Mouse (Mus musculus): ENCODE measurements around the gene Rnf181. TPM values are rescaled to one million over a fixed set of nuclear protein-coding genes. Genes with fewer than 3 reads are reported as not detected.

Gene Rnf181
- total RNA-seq, 2 experiments from 2014 or later, result 70.4 to 73.7 TPM

DNA sequence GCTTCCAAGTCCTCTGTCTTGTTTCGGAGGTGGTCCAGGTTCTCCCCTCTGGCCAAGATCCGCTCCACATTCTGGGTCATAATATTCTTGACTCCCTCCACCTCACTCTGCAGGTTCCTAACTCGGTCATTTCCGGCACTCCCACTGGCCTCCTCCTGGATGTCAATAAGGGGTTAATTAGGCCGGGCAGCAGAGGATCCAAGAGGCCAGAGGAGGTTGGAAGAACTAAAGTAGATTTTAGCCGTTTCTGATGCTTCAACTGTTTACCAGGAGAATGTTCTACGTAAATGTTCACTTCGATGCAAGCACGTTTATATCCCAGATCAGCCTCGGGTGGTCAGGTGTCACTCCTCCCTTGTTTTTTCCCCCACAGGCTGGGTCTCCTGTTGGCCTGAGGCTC is 21.5 kb upstream of the Rnf181 start:
- intact Hi-C loops (cut with DNase I), result no loop called here
- no peak for DNase-seq (ENCODE audit: low spot score in 2 of 2)

DNA sequence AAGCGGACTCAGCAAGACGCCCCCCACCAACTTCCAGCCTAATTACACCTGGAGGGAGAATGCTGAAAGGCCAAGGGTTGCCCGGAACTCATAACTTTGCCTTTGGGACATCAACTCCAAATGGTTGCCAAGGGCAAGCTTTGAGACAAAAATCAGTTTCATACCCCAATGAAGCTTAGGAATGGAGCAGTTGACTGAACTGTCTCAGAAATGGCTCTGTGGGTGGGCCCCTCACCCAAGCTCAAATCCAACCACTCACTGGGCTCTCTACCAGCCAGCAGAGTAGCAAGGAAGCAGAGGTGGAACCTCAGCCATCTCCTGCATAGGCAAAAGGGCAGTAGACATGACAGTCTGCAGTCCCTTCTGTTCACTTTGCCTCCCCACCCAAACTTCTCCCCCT is 21.1 kb upstream of the Rnf181 start:
- intact Hi-C loops (cut with DNase I), result no loop called here
- no peak for DNase-seq (ENCODE audit: low spot score in 2 of 2)

DNA sequence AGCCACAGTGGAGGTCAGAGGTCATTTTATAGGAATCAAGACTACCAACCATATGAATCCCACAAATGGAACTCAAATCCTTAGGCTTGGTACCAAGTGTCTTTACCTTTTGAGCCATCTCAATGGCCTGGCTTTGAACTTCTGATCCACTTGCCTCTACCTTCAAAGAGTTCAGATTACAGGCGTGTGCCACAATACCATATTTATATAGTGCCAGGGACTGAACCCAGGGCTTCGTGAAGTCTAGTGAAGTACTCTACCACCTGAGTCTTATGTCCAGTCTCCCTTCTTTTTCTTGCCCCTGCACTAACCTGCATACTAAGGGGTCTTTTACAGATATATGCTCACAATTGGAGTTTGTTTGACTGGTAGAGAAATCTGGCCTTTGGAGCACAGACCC is 19.8 kb upstream of the Rnf181 start:
- DNase-seq (ENCODE audit: low spot score in 2 of 2), result no peak
- intact Hi-C loops (cut with DNase I), result no loop called here

DNA sequence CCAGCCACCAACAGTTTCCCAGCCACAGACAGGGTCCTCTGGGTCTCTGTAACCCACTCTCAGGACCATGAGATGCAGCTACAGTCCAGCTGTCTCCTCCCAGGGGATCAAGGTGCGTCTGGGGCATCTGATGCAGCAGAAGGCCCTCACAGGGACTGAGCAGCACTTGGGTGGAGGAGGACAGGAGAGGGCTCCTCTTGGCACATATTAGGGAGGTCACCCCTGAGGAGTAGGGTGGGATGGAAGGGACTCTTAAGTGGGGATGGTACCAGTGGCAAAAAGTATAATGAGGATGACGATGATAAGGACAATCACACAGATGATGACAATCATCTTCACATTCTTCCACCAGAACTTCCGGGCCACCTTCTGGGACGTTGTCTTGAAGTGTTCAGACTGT is 18.5 kb upstream of the Rnf181 start:
- no peak for DNase-seq (ENCODE audit: low spot score in 2 of 2)
- intact Hi-C loops (cut with DNase I), result no loop called here

DNA sequence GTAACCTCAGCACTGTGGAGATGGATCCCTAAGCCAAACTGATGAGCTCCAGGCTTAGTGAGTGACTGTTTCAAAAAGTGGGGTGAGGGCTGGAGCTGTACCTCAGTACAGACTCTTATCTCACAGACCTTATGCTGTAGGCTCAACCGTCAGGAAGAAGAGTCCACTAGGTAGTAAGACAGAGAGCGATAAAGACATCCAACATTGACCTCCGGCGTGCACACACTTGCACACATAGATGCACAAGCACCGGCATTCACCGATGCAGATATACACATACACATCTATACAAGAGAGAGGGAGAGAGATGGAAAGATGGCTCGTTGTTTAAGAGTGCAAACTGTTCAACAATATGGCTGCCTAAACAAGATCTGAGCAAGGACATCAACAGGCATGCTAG is 17.2 kb upstream of the Rnf181 start:
- intact Hi-C loops (cut with DNase I), result no loop called here
- DNase-seq (ENCODE audit: low spot score in 2 of 2), result no peak

DNA sequence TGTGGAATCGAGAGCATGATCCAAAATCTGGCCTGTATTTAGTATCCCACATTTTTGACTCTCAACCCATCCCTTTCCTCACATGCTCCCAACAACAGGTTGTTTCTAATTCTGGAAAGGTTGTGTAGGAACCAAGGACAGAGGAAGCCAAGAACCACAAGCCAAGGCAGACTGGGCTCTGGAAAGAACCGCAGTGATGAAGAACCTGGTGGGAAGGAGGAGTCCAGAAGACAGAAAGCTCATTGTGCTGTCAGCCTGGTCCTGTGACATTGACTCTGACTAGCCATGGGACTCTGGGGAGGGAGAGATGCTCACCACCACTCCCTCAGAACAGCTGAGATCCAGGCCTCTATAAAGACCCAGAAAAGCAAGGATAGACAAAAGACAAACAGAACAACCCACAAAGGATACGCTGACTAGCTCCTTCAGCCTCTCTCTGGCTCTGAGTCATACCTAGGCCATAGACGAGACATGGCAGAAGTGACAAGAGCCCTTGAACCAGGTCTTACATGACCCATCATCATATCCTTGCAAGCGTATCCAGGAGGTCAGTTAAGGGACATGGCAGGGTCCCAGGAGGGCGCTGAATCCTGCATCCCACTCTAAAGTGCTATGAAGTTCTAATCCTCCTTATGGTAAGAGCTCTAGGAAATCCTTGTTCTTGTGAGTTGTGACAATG is 16.5 kb upstream of the Rnf181 start:
- intact Hi-C loops (cut with DNase I), result no loop called here
- no peak for DNase-seq (ENCODE audit: low spot score in 2 of 2)

DNA sequence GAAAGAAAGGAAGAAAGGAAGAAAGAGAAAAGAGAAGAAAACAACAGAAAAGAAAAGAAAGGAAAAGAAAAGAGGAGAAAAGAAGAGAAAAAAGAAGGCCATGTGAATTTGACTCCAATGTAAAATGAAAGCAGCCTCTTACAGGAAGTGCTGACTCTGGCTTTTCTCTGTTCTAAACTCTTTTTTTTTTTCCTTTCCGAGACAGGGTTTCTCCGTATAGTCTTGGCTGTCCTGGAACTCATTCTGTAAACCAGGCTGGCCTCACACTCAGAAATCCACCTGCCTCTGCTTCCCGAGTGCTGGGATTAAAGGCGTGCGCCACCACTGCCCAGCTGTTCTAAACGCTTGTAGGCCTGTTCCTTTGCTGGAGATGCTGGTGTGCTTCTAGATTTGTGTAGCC is 15.7 kb upstream of the Rnf181 start:
- no peak for DNase-seq (ENCODE audit: low spot score in 2 of 2)
- intact Hi-C loops (cut with DNase I), result no loop called here

DNA sequence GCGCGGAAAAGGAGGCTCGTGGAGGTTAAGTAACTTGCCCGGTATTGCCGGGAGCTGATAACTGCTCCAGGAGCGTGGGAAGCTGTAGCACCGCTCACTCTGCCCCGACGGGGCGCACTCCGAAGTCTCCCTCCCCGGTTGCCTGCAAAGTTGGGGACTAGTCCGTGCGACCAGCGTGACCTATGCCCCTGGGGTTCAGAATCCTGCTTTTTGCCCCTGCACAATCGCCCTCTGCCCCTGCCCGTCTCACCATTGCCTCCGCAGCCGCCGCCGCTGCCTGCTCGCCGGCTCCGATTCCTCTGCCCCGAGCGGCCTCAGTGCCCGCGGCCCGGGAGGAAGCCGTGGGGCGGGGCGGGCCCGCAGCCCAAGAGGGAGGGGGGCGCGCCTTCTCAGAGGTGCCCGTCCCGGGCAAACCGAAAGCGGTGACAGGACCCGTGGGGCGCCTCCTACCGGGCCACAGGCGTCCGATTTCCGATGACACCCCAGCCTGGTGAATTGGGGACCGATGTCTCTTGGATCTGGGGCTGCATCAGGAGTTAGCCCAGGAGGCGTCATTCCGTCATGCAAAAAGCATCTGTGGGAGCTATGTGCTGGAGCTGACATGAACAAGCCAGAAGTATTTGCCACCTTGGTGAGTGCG is 13.5 kb upstream of the Rnf181 start, which contains the start of gene Vamp5:
Gene Vamp5, minus strand, starts transcription at position 338 of the 640 bp plus-strand sequence.
- DNase-seq (ENCODE audit: low spot score in 2 of 2), result no peak
- intact Hi-C loops (cut with DNase I), result no loop called here

DNA sequence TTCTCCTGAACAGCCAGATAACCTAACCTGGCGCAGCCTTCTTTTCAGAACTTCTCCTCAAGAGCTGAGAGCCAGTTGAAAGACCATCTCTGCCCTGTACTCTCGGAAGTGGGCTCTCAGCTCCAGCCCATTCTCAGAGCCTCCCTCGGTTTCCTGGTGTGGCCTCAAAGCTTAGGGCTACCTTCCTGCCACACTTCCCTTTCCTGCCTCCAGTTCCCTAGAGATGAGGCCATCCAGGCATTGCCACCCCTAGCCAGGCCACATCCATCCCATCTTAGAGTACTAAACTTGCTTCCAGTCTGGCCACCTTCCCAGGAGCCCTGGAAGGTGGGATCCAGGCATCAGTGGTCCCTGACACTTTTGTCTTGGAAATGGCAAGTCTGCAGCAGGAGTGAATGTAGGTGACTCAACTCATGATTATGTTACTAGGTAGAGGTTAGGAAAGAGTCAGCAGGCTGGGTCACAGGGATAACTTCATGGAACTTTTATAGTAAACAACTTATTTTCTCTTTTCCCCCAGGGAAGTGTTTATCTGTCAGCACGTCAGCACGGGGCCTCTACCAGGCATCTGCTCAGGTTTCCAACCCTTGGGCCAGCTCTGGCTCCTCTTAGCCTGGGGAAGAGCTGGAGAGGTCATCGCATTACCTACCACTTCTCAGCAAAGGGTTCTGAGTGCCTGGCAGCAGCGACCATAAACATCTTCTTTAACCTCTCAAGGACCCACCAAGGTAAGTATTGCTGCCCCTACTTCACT is 12.8 kb upstream of the Rnf181 start:
- intact Hi-C loops (cut with DNase I), result no loop called here
- DNase-seq (ENCODE audit: low spot score in 2 of 2), result no peak

DNA sequence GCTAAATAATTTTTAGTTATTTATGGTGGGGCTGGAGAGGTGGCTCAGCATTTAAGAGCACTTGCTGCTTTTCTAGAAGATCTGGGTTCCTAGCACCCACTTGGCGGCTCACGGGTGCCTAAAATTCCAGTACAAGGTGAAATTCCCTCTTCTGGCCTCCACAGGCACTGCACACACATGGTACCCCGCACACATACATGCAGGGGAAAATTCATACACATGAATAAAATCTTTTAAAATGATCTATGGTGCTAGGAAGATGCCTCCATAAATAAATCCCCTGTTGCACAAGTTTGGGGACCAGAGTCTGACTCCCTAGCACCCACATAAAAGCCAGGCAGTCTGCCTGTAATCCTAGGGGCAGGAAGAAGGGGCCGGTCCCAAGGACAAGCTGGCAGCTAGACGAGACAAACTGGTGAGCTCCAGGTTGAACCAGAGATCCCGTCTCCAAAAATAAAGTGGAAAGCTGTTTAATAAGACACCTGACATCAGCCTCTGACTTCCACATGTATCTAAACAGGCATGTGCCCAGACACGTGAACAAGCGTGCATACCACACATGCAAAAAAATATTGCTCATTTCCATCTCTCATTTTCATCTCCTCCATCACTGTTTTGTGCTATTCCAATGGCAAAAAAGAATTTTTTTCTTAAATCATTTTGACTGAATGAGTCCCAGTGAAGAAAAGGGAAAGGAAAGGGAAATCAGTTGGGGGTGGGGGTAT is 11.9 kb upstream of the Rnf181 start:
- intact Hi-C loops (cut with DNase I), result no loop called here
- DNase-seq (ENCODE audit: low spot score in 2 of 2), result no peak

DNA sequence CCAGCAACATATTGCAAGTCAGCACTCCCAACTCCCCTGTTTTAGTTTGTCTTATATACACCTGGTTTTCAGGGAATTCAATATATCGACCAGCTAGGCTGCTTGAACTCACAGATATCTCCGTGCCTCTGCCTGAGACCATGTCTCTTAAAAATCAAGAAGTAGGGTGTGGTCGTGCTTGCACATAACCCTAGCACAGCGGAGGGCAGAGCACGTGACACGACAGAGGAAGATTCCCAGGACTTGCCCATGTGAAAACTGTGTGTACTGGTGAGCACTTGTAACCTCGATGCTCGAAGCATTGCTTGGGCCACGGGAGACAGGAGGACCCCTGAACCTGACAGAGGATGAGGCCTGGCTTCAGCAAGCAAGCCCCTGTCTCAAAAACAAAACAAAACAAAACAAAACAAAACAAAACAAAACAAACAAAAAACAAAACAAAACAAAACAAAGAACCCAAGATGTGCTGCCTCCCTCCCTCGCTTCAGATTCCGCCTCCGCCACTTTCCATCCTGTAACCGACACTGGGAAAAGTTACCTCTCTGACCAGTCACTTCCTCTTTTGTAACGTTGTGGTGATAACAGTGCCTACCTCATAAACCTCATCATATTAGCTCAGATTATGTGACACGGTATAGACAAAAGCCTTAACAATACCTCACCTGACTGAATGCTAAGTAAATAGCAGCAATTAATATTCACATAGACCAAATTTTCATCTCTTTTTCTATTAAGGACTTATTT is 8.2 kb upstream of the Rnf181 start:
- DNase-seq (ENCODE audit: low spot score in 2 of 2), result no peak
- intact Hi-C loops (cut with DNase I), result no loop called here

DNA sequence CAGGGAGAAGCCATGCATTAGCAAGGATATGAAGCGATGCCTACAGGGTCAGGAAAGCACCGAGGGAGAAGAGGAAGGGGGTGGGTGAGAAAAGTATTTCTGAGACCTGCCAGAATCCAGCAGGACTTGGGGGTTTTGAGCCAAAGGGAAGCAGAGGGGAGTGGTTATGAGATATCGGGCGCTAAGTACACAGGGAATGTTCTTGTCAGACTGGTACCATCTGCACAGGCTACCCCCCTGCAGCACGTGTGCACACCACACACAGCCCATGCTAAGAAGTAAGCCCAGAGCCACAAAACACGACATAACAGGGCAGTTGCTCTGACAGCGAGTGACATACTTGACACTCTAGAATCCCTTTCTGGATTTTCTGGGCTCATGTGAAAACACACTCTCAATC is 7.5 kb upstream of the Rnf181 start:
- intact Hi-C loops (cut with DNase I), result no loop called here
- DNase-seq (ENCODE audit: low spot score in 2 of 2), result no peak

DNA sequence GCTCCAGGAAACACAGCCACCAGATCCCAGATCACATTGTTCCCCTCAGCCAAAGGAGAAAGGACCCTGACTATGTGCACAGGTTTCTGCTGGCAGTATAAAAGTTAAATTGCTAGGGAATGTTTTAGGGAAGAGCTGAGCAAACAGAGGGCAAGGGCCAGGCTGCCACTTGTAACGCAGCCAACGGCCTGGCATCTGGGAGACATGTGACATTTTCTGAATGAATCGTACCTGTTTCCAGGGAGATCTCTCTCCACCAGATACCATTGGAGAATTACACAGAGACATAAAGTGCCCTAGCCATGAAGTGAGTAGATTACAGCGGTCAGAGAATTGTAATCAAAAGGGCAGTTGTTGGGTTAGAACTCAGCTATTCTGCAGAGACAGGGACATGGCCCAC is 6.4 kb upstream of the Rnf181 start:
- no peak for DNase-seq (ENCODE audit: low spot score in 2 of 2)
- intact Hi-C loops (cut with DNase I), result no loop called here

DNA sequence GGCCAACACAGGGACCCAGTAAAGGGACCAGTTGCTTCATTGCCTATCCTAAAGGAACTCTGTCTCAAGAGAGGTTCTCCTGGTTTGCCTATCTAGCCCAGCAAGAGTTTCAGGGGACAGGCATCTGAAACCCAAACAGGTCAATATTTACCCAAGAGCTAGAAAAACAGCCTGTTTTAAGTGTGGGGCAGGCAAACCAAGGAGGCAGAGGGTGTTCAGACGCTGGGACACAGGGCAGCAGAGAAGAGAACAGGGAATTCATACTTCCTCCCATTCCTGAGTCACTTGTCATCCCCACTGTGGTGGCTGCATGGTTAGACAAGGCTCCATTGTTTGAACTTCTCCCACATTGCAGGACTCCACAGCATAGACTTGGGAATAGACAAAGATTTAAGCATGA is 4.8 kb upstream of the Rnf181 start:
- DNase-seq (ENCODE audit: low spot score in 2 of 2), result no peak
- intact Hi-C loops (cut with DNase I), result no loop called here

DNA sequence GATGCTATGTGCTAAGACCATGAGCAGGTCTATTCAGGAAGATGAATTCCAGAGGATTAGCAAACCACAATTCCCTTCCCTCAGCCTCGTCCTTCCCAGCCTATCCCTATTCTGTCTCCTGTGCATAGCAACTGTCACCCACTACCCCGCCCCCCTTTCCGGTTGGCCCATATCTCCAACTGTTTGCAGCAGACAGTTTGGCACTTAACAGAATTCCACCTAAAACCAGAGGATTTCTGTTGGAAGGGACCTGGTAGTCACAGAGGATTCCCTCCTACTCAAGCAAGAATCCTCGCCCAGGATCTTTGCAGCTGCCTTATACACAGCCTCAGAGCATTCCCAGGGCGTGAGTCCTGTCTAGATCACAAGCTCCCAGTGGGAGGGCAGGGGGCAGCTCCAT is 4.4 kb upstream of the Rnf181 start:
- intact Hi-C loops (cut with DNase I), result no loop called here
- DNase-seq (ENCODE audit: low spot score in 2 of 2), result peak; percentile 60 to 74

DNA sequence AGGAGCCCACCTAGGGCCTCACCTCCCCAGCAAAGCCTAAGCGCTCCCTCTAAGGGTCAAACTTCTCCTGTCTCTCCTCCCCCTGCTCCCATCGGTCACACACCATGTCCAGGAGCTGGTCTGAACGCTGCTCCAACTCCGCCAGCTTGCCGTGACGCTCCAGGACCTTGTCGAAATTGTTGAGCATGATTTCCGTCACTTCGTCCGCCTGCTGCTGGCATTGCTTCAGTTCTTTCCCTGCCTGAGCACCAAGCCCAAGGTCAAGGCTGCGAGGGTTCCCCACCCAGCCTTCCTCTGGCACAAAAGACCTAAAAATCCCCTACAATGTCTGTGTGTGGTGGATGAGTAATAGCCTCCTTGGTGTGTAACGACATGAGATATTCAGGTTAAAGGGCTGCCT is 3.3 kb upstream of the Rnf181 start:
- DNase-seq (ENCODE audit: low spot score in 2 of 2), result no peak
- intact Hi-C loops (cut with DNase I), result no loop called here

DNA sequence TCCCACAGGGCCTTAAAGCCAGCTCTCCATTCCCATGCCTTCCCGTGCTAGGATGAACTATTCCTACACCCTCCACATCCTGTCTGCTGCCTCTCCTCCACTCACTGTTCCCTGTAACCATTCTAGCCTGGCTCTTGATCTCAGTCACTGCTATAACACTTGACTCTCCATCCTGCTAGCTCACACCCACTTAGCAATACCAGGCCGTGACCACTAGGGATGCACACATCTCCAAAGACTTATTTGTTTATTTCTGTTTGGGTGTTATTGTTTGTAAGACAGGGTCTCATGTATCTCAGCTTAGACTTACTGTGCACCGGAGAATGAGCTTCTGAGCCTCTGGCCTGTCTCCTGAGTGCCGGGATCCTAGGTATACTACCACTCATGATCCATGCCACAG is 2.8 kb upstream of the Rnf181 start:
- intact Hi-C loops (cut with DNase I), result no loop called here
- DNase-seq (ENCODE audit: low spot score in 2 of 2), result no peak

DNA sequence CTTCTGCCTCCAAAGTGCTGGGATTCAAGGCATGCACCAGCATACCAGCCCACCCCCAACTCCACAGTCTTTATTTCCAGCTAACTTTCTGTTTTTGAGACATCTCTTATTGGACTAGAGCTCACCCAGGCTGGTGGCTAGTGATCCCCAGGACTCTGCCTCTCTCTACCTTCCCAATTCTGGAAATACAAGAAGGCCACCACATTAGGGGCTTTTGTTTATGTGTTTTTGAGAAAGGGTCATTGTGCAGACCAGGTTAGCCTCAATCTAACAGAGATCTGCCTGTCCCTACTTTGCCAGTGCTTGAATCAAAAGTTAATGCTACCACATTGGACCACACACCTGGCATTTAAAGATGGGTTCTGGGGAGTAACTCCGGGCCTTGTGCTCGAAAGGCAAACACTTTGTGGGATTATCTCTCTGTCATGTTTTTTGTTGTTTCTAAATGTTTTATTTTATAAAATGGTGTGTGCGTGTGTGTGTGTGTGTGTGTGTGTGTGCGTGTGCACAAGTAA is 761 bp upstream of the Rnf181 start:
- DNase-seq (ENCODE audit: low spot score in 2 of 2), result no peak
- intact Hi-C loops (cut with DNase I), result no loop called here

DNA sequence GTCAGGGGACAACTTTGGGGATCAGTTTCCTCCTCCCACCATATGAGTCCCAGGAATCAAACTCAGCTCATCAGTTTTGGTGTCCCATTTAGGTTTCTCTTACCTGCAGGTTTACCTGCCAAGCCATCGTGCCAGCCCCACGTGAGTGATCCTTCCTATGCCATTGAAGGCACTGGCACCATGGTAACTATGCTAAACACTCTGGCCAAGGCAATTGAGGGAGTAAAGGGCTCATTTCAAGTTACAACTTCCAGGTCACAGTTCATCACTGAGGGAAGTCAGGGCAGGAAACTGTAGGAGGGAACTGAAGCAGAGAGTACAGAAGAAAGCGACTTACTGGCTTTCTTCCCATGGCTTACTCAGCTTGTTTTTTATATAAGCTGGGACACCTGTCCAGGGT is 452 bp downstream of the Rnf181 start:
- intact Hi-C loops (cut with DNase I), result no loop called here
- no peak for DNase-seq (ENCODE audit: low spot score in 2 of 2)
